13 mouse cellular contexts compared by ENCODE assay signal in the genomic region with DNA sequence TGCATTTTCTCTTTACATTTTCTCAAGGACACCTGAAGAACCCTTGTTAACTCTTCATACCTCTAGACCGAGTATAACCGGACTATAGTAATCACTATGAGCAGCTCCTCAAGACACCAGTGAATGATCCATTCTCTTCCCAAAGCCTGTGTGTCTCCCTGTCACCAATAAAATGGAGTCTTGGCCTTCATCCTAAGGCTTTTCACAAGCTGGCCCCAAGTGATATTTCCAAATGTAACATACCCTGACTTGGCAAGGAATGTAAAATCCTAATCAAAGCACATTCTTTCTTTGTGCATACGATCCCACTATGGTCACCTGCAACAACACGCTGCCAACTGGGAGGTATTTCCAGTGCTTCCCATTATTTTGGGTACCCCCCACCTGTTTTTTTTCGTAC.
"Had no signal": no experiment of that assay in that cellular context is flagged by ENCODE, and none has a peak within 500 bp of the region (broad histone marks: within the 10 kb centered on the region; RNA-seq: fewer than 3 reads in every experiment).

No protein-coding gene starts in this region.

- ATAC-seq: midbrain, embryonic 13.5 days had no signal

- H3K9ac ChIP-seq: kidney, embryonic 15.5 days; liver, embryonic 13.5 days; lung, embryonic 14.5 days; midbrain, embryonic 13.5 days; neural tube, embryonic 13.5 days had no signal

- H3K36me3 ChIP-seq: liver, embryonic 13.5 days; neural tube, embryonic 13.5 days had no signal

- H3K4me1 ChIP-seq: liver, embryonic 13.5 days; megakaryocyte, embryonic 14.5 days; midbrain, embryonic 10.5 days; midbrain, embryonic 13.5 days had no signal

- DNase-seq: liver, embryonic 13.5 days; thymus, adult 2 months; thymus, postnatal 14 days; thymus, postnatal 4 days had no signal

- H3K27me3 ChIP-seq: kidney, embryonic 15.5 days; liver, embryonic 13.5 days; megakaryocyte, embryonic 14.5 days; midbrain, embryonic 13.5 days; neural tube, embryonic 13.5 days had no signal

- H3K27ac ChIP-seq: left cerebral cortex, adult 2 months; liver, embryonic 13.5 days; midbrain, embryonic 10.5 days; midbrain, embryonic 13.5 days; neural tube, embryonic 13.5 days; stomach, postnatal 0 days had no signal

- H3K4me3 ChIP-seq: kidney, embryonic 15.5 days; left cerebral cortex, adult 2 months; liver, embryonic 13.5 days; megakaryocyte, embryonic 14.5 days; midbrain, embryonic 10.5 days; midbrain, embryonic 13.5 days; myocyte; neural tube, embryonic 13.5 days had no signal

- H3K4me2 ChIP-seq: kidney, embryonic 15.5 days; liver, embryonic 13.5 days; lung, embryonic 14.5 days; midbrain, embryonic 13.5 days; neural tube, embryonic 13.5 days had no signal

- H3K9me3 ChIP-seq: kidney, embryonic 15.5 days; liver, embryonic 13.5 days; midbrain, embryonic 10.5 days; midbrain, embryonic 13.5 days; neural tube, embryonic 13.5 days had no signal
